Mouse (Mus musculus): Measurements from ENCODE around the gene S1pr1. TPM values are rescaled to one million over a fixed set of nuclear protein-coding genes. Genes with fewer than 3 reads are reported as not detected.
A peak's percentile ranks its signal among the peaks of the same experiment; 100 is the strongest.

Gene S1pr1
- polyA plus RNA-seq, 1 experiment from 2014 or later = 74.7 TPM

DNA sequence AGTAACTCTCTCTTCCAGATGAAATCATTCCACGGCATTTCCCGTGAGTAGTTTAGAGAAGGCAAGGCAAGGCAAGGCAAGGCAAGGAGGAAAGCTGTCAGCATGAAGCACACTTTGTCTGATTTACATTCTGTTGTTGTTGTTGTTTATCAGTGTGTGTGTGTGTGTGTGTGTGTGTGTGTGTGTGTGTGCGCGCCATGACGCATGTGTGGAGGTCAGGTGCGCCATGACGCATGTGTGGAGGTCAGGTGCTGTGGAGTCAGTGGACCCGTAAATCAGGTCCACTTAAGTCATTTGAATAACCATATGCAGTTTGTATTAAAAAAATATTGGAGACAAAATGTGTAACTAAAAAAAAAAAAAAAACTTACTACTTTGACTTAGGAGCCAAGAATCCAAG, 11.2 kb downstream of the S1pr1 start:
- no peak for ATAC-seq (ENCODE audit: insufficient number of reproducible peaks, insufficient read depth, low FRiP score, low read depth)
- H3K27ac ChIP-seq (replicated peaks in 1 of 2; ENCODE audit: control insufficient read depth in 1 of 2, insufficient read depth in 1 of 2, low read depth in 2 of 2, low read length in 2 of 2) = no peak overlapping the region
- peaks cover 64% of the 10 kb centered on the region for H3K36me3 ChIP-seq (ENCODE audit: control insufficient read depth, insufficient read depth, low read length)

DNA sequence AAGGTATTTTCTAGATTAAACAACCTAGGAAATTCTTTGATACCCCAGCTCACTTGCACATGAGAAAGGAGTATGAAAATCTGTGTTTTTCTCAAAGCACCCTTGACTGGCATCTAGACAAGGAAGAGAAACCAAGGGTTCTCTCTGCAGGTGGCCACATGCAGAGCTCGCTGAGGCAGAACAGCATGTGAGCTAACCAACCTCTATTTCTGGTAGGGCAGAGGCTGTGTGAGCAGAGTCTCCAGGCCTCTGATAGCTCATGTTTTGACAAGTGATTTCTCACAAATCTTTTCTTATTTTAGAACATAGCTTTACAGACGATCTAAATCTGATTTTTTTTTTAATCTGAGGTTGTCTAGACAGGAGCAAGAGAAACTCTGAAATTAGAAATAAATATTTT, 12.8 kb downstream of the S1pr1 start:
- 44% methylated on average over 2 of the region's 2 CpGs for WGBS
- H3K9me3 ChIP-seq (ENCODE audit: control insufficient read depth, low read length) = no peaks in the 10 kb centered on the region
- no peak for ATAC-seq (ENCODE audit: insufficient number of reproducible peaks, insufficient read depth, low FRiP score, low read depth)

More for the DNA sequence above, 11.2 kb downstream of the S1pr1 start:
- H3K9me3 ChIP-seq (ENCODE audit: control insufficient read depth, low read length) = no peaks in the 10 kb centered on the region
- peaks cover under 1 to 3% of the 10 kb centered on the region in 2 experiments; a peak in 3 of 4 replicates for H3K4me1 ChIP-seq (ENCODE audit: control insufficient read depth in 2 of 2, insufficient read depth in 2 of 2, low read length in 2 of 2)
- no peak overlapping the region for H3K4me3 ChIP-seq (ENCODE audit: control insufficient read depth in 1 of 2, insufficient read depth in 1 of 2, low read depth in 1 of 2, low read length in 2 of 2)
- WGBS = 91% methylated on average over 8 of the region's 8 CpGs
- H3K27me3 ChIP-seq (ENCODE audit: control insufficient read depth, insufficient read depth, low read length) = no peaks in the 10 kb centered on the region
- H3K4me2 ChIP-seq (ENCODE audit: low read length) = no peak overlapping the region
- H3K9ac ChIP-seq (ENCODE audit: low read length) = no peak overlapping the region

GRCm38 (mm10) chr3:115695194-115695891, 19.5 kb downstream of the S1pr1 start:
- Histone ChIP-seq H3K4me1 (ENCODE audit: control insufficient read depth in 2 of 2, insufficient read depth in 2 of 2, low read length in 2 of 2) (peaks cover 0 to 4% of the 10 kb centered on the region in 2 experiments; a peak in 2 of 4 replicates), H3K27me3 (ENCODE audit: control insufficient read depth, insufficient read depth, low read length) (no peaks in the 10 kb centered on the region), H3K9ac (ENCODE audit: low read length) (no peak overlapping the region), H3K36me3 (ENCODE audit: control insufficient read depth, insufficient read depth, low read length) (0 out of 2 replicates have a peak, but pooled peaks cover 2% of the 10 kb centered on the region), H3K27ac (replicated peaks in 1 of 2; ENCODE audit: control insufficient read depth in 1 of 2, insufficient read depth in 1 of 2, low read depth in 2 of 2, low read length in 2 of 2) (no peak overlapping the region), H3K4me3 (ENCODE audit: control insufficient read depth in 1 of 2, insufficient read depth in 1 of 2, low read depth in 1 of 2, low read length in 2 of 2) (no peak overlapping the region), H3K4me2 (ENCODE audit: low read length) (no peak overlapping the region), H3K9me3 (ENCODE audit: control insufficient read depth, low read length) (no peaks in the 10 kb centered on the region)
- ATAC-seq (ENCODE audit: insufficient number of reproducible peaks, insufficient read depth, low FRiP score, low read depth) = no peak
- WGBS = 83% methylated on average over 8 of the region's 8 CpGs

More for the DNA sequence above, 12.8 kb downstream of the S1pr1 start:
- Histone ChIP-seq H3K36me3 (ENCODE audit: control insufficient read depth, insufficient read depth, low read length) (peaks cover 51% of the 10 kb centered on the region), H3K4me1 (ENCODE audit: control insufficient read depth in 2 of 2, insufficient read depth in 2 of 2, low read length in 2 of 2) (no peaks in the 10 kb centered on the region; a peak in 2 of 4 replicates), H3K4me3 (ENCODE audit: control insufficient read depth in 1 of 2, insufficient read depth in 1 of 2, low read depth in 1 of 2, low read length in 2 of 2) (no peak overlapping the region), H3K27me3 (ENCODE audit: control insufficient read depth, insufficient read depth, low read length) (no peaks in the 10 kb centered on the region), H3K4me2 (ENCODE audit: low read length) (no peak overlapping the region), H3K9ac (ENCODE audit: low read length) (no peak overlapping the region), H3K27ac (replicated peaks in 1 of 2; ENCODE audit: control insufficient read depth in 1 of 2, insufficient read depth in 1 of 2, low read depth in 2 of 2, low read length in 2 of 2) (no peak overlapping the region)

DNA sequence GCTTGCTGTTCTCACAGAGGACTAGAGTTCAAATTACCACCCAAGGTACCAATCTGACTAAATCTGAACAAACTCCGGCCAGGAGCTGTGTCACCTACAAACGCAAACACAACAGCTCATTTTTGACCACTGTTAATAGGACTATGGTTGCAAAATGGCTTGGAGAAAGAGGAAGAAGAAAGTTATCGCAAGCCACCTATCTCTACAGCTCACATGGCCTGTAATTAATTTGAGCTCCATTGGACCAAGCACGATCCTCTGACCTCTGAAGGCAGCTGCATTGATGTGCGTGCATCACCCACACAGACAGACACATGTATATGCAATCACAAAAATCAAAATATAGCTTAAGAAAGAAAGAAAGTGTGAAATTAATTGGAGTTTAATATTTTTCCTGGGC, 20.7 kb downstream of the S1pr1 start:
- 84% methylated on average over 5 of the region's 5 CpGs for WGBS
- no peaks in the 10 kb centered on the region for H3K27me3 ChIP-seq (ENCODE audit: control insufficient read depth, insufficient read depth, low read length)
- 0 out of 2 replicates have a peak, but pooled peaks cover 2% of the 10 kb centered on the region for H3K36me3 ChIP-seq (ENCODE audit: control insufficient read depth, insufficient read depth, low read length)
- H3K9ac ChIP-seq (ENCODE audit: low read length) = no peak overlapping the region
- H3K4me2 ChIP-seq (ENCODE audit: low read length) = no peak overlapping the region
- no peak overlapping the region for H3K4me3 ChIP-seq (ENCODE audit: control insufficient read depth in 1 of 2, insufficient read depth in 1 of 2, low read depth in 1 of 2, low read length in 2 of 2)
- no peak for ATAC-seq (ENCODE audit: insufficient number of reproducible peaks, insufficient read depth, low FRiP score, low read depth)
- H3K9me3 ChIP-seq (ENCODE audit: control insufficient read depth, low read length) = no peaks in the 10 kb centered on the region
- H3K27ac ChIP-seq (replicated peaks in 1 of 2; ENCODE audit: control insufficient read depth in 1 of 2, insufficient read depth in 1 of 2, low read depth in 2 of 2, low read length in 2 of 2) = no peak overlapping the region
- H3K4me1 ChIP-seq (ENCODE audit: control insufficient read depth in 2 of 2, insufficient read depth in 2 of 2, low read length in 2 of 2) = peaks cover 0 to 8% of the 10 kb centered on the region in 2 experiments; a peak in 2 of 4 replicates

- no peak overlapping the region for H3K4me3 ChIP-seq (ENCODE audit: control insufficient read depth in 1 of 2, insufficient read depth in 1 of 2, low read depth in 1 of 2, low read length in 2 of 2)
- 41% methylated on average over 12 of the region's 12 CpGs for WGBS
- H3K9ac ChIP-seq (ENCODE audit: low read length) = no peak overlapping the region
- peaks cover 0 to 8% of the 10 kb centered on the region in 2 experiments; a peak in 2 of 4 replicates for H3K4me1 ChIP-seq (ENCODE audit: control insufficient read depth in 2 of 2, insufficient read depth in 2 of 2, low read length in 2 of 2)
- no peaks in the 10 kb centered on the region for H3K27me3 ChIP-seq (ENCODE audit: control insufficient read depth, insufficient read depth, low read length)
- 0 out of 2 replicates have a peak, but pooled peaks cover 2% of the 10 kb centered on the region for H3K36me3 ChIP-seq (ENCODE audit: control insufficient read depth, insufficient read depth, low read length)
- H3K4me2 ChIP-seq (ENCODE audit: low read length) = peak overlapping the region; percentile 18; the same call in 1 of the 2 replicates
- no peaks in the 10 kb centered on the region for H3K9me3 ChIP-seq (ENCODE audit: control insufficient read depth, low read length)
- peak overlapping the region; percentile 15 to 50 for H3K27ac ChIP-seq (replicated peaks in 1 of 2; ENCODE audit: control insufficient read depth in 1 of 2, insufficient read depth in 1 of 2, low read depth in 2 of 2, low read length in 2 of 2)
- ATAC-seq (ENCODE audit: insufficient number of reproducible peaks, insufficient read depth, low FRiP score, low read depth) = no peak
Observed at GRCm38 (mm10) chr3:115693390-115693789, 21.5 kb downstream of the S1pr1 start.

DNA sequence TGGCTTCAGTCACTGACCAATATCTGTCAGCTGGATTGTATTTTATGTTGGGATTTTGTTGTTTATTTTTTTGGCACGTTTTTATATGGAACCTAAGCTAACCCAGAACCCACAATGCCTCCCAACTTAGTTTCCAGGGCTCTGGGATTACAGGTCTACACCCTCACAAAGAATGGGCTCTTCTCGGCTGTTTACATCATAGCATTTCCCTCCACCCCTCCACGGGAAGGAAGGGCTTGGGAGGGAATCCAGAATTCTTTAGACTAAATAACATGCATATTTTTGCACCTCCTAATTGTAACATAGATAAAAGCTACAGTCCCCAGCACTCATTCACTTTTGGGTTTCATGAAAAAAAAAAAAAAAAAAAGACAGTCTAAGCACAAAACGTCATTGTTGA, 22.0 kb downstream of the S1pr1 start:
- no peaks in the 10 kb centered on the region for H3K27me3 ChIP-seq (ENCODE audit: control insufficient read depth, insufficient read depth, low read length)
- WGBS = 42% methylated on average over 4 of the region's 4 CpGs
- no peak for ATAC-seq (ENCODE audit: insufficient number of reproducible peaks, insufficient read depth, low FRiP score, low read depth)

DNA sequence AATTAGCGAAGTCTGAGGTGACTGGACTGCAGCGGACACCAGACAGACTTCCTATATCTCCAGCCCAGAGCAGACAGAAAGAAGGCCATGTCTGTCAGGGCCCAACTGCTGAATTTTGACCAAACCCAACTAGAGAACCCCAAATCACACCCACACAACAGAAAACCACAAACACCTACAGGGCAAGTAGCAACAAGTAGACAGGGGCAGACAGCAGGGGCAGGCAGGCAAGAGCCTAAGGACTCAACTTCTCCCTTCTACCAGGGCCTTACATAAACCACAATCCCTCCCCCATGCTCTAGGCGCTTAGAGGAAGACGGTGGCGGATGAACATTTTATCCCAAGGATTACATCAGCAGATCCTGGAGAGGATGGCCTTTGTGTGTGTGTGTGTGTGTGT, 22.5 kb downstream of the S1pr1 start:
- no peaks in the 10 kb centered on the region for H3K27me3 ChIP-seq (ENCODE audit: control insufficient read depth, insufficient read depth, low read length)
- no peak for ATAC-seq (ENCODE audit: insufficient number of reproducible peaks, insufficient read depth, low FRiP score, low read depth)
- no peak overlapping the region for H3K4me2 ChIP-seq (ENCODE audit: low read length)
- peak overlapping the region; percentile 2 to 50; a peak in 1 of 4 replicates for H3K27ac ChIP-seq (replicated peaks in 1 of 2; ENCODE audit: control insufficient read depth in 1 of 2, insufficient read depth in 1 of 2, low read depth in 2 of 2, low read length in 2 of 2)
- WGBS = 90% methylated on average over 5 of the region's 5 CpGs
- H3K4me1 ChIP-seq (ENCODE audit: control insufficient read depth in 2 of 2, insufficient read depth in 2 of 2, low read length in 2 of 2) = peaks cover 0 to 8% of the 10 kb centered on the region in 2 experiments; a peak in 2 of 4 replicates
- no peaks in the 10 kb centered on the region for H3K9me3 ChIP-seq (ENCODE audit: control insufficient read depth, low read length)
- H3K4me3 ChIP-seq (ENCODE audit: control insufficient read depth in 1 of 2, insufficient read depth in 1 of 2, low read depth in 1 of 2, low read length in 2 of 2) = no peak overlapping the region
- H3K9ac ChIP-seq (ENCODE audit: low read length) = no peak overlapping the region
- 0 out of 2 replicates have a peak, but pooled peaks cover 2% of the 10 kb centered on the region for H3K36me3 ChIP-seq (ENCODE audit: control insufficient read depth, insufficient read depth, low read length)

More for the DNA sequence above, 22.0 kb downstream of the S1pr1 start:
- Histone ChIP-seq H3K4me3 (ENCODE audit: control insufficient read depth in 1 of 2, insufficient read depth in 1 of 2, low read depth in 1 of 2, low read length in 2 of 2) (no peak overlapping the region), H3K9ac (ENCODE audit: low read length) (no peak overlapping the region), H3K27ac (replicated peaks in 1 of 2; ENCODE audit: control insufficient read depth in 1 of 2, insufficient read depth in 1 of 2, low read depth in 2 of 2, low read length in 2 of 2) (peak overlapping the region; percentile 2 to 50; a peak in 2 of 4 replicates), H3K4me1 (ENCODE audit: control insufficient read depth in 2 of 2, insufficient read depth in 2 of 2, low read length in 2 of 2) (peaks cover 0 to 8% of the 10 kb centered on the region in 2 experiments; a peak in 2 of 4 replicates), H3K9me3 (ENCODE audit: control insufficient read depth, low read length) (no peaks in the 10 kb centered on the region), H3K4me2 (ENCODE audit: low read length) (no peak overlapping the region; the same call in 1 of the 2 replicates), H3K36me3 (ENCODE audit: control insufficient read depth, insufficient read depth, low read length) (0 out of 2 replicates have a peak, but pooled peaks cover 2% of the 10 kb centered on the region)
